Mouse (Mus musculus) left cerebral cortex, postnatal 14 days (tissue): ENCODE results near the gene Zfp207. TPM values are rescaled to one million over a fixed set of nuclear protein-coding genes. Genes with fewer than 3 reads are reported as not detected.
"Not testable (repeated sequence)": the region's sequence is repeated elsewhere in the genome, so short reads cannot be mapped to it uniquely, and the experiment has no call there.

Source experiments
- DNase-seq, 2 experiments: peaks; one replicate each; pipeline ENCODE4 v3.0.0; 2021 to 2022; ENCODE audit warnings: low spot score in 2 of 2, mixed read lengths in 1 of 2
- intact Hi-C: fragments of 180-260 bp; cut with DNase I; formaldehyde crosslinking; loops from one replicate; pipeline ENCODE4 v1.15.1; 2025
- long read RNA-seq, 2 experiments: library from polyadenylated mRNA; stranded (forward); transcript quantifications; one replicate each; pipeline ENCODE4 v2.0.0; 2021
- total RNA-seq, 2 experiments: library from RNA; stranded (reverse); gene quantifications; 2 replicates each; pipeline ENCODE4 v1.2.3; 2021

Zfp207 gene
- total RNA-seq: 100 to 1,000 TPM; 140 to 143 TPM
- long read RNA-seq, experiment 1, transcript Zfp207-202 (12 exons, 1,562 nt): major isoform, 40 of 72 reads
- long read RNA-seq, experiment 1, partial matches to known transcripts: 15 of 72 reads
- long read RNA-seq, experiment 1, other reads (novel, unspliced or antisense): 12 of 72 reads
- long read RNA-seq, experiment 2, transcript Zfp207-201 (11 exons, 2,245 nt): minor isoform, 10 of 76 reads
- long read RNA-seq, experiment 2, transcript Zfp207-202 (12 exons, 1,562 nt): major isoform, 45 of 76 reads
- long read RNA-seq, experiment 2, partial matches to known transcripts: 1 of 76 reads
- long read RNA-seq, experiment 2, other reads (novel, unspliced or antisense): 18 of 76 reads

DNA sequence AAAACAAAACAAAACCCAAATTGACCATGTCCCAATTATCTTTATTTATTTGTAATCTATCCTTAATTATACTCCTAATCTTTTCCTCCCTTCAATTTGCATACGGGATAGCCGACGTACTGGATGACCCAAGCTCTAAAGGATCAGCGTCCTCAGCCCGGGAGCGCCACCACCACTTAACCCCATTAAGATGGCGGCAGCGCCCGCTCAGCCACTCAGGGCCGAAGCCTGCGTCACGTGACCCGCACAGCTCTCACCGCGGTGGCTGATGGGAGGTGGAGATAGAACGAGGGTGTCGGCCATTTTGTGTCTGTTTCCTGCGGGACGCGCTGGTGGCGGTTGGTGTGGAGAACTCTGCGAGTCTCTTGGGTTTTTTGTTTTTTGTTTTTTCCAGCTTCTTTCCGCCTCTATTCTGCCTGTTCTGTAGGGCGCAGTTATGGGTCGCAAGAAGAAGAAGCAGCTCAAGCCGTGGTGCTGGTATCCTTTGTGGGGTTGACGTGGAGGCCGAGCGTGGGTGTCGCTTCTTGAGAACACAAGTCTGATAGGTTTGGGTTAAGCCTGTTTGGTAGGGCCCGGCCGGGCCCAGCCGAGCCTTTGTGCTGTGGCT, at the start of gene Zfp207:
Gene Zfp207 (plus strand): TSS at position 261 of the 607 bp plus-strand sequence.
- intact Hi-C loops: no loop called here
- DNase-seq: peak; percentile 98 to 99

DNA sequence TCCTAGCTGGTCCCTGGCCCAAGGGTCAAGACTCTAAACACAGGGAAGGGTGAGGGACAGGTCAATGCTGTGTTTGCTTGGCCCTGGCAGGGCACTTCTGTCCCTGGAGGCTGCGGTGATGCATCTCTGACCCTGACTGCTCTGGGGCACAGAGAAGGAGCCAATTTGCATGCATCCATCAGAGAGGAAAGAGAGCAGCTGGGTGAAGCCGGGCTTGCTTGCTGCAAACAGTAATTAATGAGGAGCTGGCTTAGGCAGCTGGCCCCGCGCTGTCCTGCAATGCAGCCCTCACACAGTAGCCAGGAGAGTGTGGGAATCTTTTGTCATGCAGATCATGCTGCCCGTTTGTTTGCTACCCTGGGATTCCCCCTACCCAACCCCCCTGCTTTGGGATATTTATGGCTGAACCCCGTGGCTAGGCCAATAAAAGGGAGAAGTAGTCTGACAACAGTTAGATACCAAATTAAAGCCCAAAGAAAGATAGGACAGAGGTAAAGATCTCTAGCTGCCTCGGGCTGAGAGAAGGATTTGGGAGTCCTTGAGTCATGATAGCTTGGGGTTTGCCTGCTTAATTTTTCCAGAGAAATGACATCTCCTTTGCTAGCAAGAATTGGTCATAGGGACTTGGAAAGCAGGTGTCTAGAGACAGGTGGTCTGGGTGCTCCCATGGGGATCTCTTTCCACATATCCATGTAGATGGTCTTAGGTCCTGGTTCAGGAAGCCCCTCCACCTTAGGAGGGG, 47.3 kb upstream of the Zfp207 start:
- intact Hi-C loops: no loop called here
- no peak for DNase-seq

DNA sequence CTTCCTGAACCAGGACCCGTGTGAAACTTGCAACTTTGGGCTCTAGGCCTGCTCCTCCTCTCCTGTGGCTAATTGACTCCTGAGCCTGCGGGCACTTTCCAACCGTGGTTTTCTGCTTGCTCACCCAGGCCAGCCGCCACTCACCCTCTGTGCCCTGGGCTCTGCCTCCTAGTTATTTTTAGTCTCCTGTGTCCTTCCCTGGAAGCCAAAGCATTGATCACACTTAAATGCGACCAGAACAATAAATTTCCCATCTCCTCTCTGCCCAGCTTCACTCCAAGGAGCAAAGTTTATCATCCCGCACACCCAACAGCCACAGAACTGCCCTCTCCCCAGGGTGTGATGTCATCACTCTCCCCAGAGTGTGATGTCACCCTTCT, 46.7 kb upstream of the Zfp207 start:
- intact Hi-C loops: no loop called here
- no peak for DNase-seq

DNA sequence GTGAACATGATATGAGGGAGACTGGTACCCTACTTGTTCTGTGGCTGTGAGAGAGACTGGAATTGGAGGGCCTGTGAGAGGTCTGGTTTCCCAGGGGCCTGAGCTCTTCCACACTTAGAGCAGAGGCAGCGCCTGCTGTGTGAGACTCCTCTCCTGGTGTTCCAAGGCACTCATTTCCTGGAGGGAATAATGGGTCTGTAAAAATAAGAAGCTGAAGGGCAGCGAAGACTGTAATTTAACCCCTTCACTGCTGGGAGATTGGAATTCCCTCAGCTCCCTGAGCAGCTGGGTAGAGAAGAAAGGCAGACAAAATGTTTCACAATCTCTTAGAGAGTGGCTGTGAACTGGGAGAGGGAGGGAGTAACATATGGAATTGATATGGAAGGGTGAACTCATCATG, 40.6 kb upstream of the Zfp207 start:
- DNase-seq: no peak
- intact Hi-C loops: no loop called here

DNA sequence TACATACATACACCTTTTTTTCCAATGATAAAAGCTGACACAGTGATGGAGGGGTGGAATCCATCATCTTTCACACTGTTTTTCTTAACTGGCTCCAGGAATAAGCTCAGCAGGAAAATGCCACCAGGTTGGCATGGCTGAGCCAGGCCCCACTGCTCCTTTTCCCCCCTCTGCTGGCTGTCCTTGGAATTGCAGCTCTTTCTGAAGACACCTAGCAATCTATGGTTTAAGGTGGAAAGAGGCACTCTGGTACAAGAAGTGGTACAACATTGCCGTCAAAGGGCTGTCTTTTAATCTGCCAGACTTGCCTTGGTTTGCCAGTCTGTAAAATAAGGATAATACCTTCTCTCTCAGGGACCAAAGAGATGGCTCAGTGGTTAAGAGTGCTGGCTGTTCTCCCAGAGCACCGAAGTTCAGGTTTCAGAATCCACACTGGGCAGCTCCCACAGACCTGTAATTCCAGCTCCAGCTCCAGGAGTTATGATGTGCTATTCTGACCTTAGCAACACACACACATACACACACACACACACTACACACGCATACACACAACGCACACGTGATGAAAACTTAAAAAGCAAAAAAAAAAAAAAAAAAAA, 31.1 kb upstream of the Zfp207 start:
- intact Hi-C loops: loop anchor here (2.0 to 5.0 kb wide), 2 partner anchors 50 to 65 kb away; partner anchors contain the start of gene Rhbdl3
- peak; percentile 81 to 91 for DNase-seq

DNA sequence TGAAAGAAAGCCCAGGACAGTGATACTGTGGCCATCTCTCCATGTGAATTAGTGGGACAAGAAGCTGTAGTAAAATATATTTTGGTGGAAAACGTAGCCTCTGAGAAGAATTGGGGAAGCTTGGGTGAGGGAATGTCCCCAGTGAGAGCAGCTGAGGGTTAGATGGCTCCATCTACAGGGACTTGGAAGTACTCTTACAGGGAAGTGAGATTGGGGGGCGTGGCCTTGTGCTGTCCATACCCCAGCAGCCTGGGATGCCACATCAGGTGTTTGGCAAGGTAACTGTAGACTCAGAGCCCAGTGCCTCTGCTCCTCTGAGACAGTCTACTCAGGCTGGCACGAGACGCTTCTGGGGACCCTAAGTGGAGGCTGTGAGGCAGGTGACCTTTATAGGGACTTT, 28.2 kb upstream of the Zfp207 start:
- DNase-seq: peak in 1 of 2 experiments; percentile 39
- intact Hi-C loops: loop anchor here (5.0 kb wide), 1 partner anchor 53 kb away; the partner anchor contains the start of gene Rhbdl3

DNA sequence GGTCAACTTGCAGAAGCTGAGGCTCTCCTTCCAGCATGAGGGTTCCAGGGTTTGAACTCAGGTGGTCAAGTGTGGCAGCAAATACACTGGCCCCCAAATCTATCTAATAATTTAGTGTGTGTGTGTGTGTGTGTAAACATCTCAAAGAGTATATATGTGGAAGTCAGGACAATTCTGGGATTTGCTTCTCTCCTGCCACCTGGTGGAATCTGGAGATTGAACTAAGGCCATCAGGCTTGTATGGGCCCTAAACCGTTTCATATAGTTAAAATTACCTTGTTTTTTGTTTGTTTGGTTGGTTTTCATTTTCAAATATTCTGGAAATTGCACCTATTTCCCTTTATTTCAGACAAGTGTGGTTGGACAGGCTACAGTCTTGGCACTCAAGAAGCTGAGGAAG, 14.1 kb upstream of the Zfp207 start:
- intact Hi-C loops: no loop called here
- no peak for DNase-seq

DNA sequence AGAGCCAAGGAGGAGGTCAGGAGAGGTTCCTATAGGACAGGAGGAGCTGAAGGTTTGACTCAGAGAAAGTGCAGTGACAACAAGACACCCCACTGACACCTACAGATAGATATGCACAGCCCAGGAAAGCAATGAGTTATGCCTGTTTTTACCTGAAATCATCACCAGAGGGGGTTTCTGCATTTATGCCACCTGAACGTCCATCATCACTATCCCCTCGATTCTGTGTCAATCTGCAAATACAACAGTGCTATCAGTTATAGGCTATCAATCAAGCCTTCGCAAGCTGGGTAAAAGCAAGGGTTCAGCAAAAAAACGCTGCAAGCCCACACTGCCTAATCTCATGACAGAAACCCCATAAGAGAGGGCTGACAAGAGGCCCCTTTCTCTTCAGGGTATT, 6.4 kb upstream of the Zfp207 start:
- no peak for DNase-seq

DNA sequence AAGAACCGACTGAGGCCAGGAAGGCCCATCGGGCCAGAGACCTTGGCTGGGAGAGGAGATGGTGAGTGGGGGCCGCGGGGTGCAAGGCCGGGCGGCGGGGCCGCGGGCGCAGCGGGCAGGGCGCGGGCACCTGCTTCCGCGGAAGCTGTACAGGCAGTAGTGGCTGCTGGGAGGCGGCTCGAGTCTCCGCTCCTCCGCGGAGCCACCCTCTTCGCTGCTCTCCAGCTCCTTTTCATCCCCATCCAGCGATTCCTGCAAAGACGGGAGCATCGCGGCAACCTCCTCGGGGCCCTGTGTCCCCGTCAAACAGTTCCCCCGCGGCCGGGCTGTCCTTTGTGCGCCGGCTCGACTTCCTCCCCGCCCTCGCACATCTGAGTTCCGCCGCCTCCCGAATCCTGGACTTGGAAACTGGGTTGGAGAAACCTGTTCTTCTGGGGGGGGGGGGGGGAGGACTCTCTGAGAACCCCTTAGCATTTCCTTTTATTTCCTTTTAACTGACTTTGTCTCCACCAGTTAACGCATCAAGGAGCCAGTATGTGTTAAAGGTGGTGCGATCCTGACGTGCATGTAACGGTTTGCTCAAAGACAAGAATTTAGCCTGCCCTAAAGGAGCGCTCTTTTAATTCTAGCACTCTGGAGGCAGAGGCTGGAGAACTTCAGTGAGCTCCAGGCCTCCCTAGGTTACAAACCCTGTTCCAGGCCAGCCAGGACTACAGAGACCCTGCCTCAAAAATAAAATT, 5.2 kb upstream of the Zfp207 start, which contains the start of gene 5730455P16Rik:
Gene 5730455P16Rik (minus strand): TSS at position 323 of the 740 bp plus-strand sequence.
- intact Hi-C loops: no loop called here

More for the DNA sequence above, 6.4 kb upstream of the Zfp207 start:
- intact Hi-C loops: no loop called here

DNA sequence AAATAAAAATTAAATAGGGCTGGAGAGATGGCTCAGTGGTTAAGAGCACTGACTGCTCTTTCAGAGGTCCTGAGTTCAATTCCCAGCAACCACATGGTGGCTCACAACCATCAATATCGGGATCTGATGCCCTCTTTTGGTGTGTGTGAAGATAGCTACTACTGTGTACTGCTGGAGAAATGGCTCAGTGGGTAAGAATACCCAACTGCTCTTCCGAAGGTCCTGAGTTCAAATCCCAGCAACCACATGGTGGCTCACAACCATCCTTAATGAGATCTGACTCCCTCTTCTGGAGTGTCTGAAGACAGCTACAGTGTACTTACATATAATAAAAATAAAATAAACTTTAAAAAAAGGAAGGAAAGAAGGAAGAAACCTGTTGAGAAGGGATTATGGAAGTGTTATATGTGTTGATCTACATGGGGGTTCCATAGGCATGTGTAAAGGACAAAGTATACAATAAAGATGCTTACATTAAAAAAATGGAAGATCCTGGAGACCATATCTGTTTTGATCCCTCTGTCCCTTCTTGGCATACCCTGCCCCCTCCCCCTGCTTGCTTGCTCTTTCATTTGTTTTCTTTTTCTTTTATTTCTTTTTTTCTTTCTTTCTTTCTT, 4.5 kb upstream of the Zfp207 start:
- intact Hi-C loops, DNase-seq: not testable (repeated sequence)

More for the DNA sequence above, 5.2 kb upstream of the Zfp207 start, which contains the start of gene 5730455P16Rik:
- peak; percentile 80 to 87 for DNase-seq

DNA sequence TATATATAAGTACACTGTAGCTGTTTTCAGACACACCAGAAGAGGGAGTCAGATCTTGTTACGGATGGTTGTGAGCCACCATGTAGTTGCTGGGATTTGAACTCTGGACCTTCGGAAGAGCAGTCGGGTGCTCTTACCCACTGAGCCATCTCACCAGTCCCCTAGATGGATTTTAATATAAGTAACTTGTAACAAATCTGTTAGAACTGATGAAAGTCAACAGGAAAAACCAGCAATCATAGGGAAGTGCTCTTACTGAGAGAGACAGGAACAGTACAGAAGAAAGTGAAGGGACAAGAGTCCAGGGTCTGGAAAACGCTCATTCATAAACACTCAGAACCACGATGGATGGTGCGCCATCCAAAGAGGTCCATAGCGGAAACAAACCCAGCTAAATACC, 3.9 kb upstream of the Zfp207 start:
- intact Hi-C loops, DNase-seq: not testable (repeated sequence)

DNA sequence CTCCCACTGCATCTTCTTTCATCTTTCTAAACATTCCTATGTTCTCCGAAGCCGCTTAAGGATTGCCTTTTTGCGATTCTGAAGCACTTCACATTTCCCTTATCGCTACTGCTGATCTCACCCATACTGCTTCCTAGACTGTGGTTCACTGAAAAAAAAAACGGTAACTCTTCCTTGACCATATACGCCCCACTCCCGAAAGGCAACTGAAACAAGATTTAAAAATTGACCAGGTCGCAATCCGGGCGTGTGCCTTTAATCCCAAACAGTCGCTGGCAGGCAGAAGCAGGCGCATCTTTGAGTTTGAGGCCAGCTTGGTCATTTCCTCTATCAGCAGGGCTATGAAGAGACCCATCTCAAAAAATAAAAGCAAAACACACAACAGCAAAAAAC, 457 bp upstream of the Zfp207 start:
- intact Hi-C loops: no loop called here
- peak; percentile 22 to 26 for DNase-seq

DNA sequence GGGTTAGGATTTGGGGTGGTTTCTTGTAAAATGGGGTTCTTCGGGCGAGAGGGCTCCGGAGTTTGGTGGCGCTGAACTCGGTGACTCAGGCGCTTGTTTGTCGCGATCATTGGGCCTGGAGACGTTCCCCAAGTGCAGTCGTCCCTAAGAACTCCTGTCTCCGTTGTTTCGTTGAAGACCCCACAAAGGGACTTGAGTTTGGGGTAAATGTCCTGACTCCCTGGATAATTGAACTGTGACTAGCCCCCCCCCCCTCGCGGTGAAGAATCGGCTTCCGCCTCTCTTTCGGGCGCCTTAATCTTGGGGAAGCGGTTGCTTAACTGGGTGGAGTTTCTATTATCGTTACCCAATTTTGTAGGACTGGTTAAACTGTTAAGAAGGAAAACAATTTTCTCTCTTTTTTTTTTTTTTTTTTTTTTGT, 557 bp downstream of the Zfp207 start:
- no peak for DNase-seq
- intact Hi-C loops: no loop called here

DNA sequence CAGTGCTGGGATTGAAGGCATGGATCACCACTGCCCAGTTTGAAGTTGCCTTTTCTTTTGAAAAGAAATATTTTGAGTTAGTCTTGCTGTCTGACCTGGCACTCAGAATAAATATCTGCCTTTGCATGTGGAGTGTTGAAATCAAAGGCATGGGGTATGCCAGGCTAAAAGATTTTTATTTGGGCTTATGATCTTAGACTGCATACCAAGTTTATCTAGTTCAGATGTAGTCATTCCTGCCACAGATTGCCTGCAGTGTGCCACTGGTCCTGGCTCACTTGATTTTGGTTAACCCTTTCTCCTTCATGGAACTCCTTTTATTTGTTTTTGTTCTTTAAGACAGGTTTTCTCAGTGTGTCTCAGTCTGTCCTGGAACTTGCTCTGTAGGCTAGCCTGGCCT, 1.4 kb downstream of the Zfp207 start:
- intact Hi-C loops: no loop called here
- no peak for DNase-seq

DNA sequence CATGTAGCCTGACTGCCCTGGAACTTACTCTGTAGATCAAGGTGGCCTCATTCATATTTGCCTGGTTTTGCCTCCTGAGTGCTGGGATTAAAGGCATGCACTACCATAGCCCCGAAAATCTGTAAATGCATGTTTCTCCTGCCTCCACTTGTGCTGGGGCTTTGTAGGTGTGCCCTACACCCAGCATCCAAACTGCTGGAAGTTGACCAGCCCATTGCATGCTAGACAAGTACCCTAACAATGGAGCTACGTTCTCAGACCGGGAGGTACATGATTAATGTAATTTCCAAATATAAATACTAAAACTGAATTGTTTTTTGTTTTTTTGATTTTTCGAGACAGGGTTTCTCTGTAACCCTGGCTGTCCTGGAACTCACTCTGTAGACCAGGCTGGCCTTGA, 2.0 kb downstream of the Zfp207 start:
- intact Hi-C loops: no loop called here
- DNase-seq: no peak

DNA sequence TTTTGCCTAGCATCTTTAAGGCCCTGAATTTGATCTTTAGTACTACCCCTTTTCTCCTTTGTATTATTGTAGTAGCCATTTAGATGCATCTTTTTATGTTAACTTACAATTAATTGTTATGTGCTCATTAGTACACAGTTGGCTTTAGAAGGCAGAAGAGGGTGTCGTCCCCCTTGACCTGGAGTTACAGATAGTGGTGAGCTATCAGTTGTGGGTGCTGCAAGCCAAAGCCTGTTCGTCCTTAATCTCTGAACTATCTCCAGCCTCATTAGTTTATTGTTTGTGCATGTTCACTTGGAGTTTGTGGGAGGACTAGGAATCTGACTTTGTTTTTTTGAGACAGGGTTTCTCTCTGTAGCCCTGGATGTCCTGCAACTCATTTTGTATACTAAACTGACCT, 3.7 kb downstream of the Zfp207 start:
- intact Hi-C loops: no loop called here
- DNase-seq: no peak

DNA sequence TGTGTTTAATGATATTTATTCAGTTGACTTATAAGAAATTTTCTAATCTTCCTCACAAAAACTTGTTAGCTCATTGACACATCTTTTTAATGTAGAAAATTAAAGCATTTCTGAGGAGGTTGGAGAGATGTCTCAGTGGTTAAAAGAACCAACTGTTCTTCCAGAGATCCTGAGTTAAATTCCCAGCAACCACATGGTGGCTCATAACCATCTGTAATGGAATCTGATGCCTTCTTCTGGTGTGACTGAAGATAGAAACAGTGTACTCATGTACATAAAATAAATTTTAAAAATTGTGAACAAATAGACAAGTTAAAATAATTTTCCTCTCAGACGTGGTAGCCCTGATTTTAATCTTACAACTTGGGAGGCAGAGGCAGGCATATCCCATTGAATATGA, 6.8 kb downstream of the Zfp207 start:
- DNase-seq: no peak
- intact Hi-C loops: no loop called here

DNA sequence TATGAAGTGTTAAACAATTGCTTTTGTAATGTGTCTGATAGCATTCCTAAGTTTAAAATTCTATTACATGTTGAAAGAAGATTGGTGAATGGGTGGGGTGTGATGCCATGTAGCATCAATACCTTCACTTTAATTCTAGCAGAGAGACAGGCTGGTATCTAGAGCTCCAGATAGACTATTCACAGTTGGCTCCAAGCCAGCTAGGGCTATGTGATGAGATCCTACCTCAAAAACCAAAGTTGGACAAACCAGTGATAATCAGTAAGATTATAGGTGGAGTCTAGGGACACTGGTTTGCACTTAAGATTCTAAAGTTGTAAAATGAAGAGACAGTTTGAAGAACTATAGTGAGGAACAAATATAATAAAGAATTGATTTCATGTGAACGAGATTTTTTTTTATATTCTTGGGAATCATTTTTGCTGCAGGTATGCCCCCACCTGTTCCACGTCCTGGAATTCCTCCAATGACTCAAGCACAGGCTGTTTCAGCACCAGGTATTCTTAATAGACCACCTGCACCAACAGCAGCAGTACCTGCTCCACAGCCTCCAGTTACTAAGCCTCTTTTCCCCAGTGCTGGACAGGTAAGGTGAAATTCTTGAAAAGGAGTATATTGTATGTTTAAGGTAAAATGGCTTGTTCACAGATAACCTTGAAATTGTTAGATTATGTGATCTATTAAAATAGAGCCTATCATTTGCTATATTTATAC, 8.5 kb downstream of the Zfp207 start:
- intact Hi-C loops: no loop called here
- no peak for DNase-seq
